Mouse (Mus musculus) liver, adult 2 months (tissue): ENCODE data around the gene Gm11027. TPM values are rescaled to one million over a fixed set of nuclear protein-coding genes. Genes with fewer than 3 reads are reported as not detected.

ENCODE experiments used
- DNase-seq: peaks from one replicate; pipeline ENCODE4 v3.0.0-alpha.2; 2011; ENCODE audit warnings: low read depth, low spot score; ENCODE audit errors: extremely low read depth
- H3K27ac ChIP-seq: fragments of 200-500 bp; replicated peaks from 2 replicates; pipeline ENCODE4 v1.5.1; 2012; ENCODE audit warnings: low read depth, mild to moderate bottlenecking, control low read depth, inconsistent platforms, low read length; ENCODE audit not compliant: insufficient read depth
- H3K27me3 ChIP-seq: fragments of 200-500 bp; 2 replicates; pipeline ENCODE4 v1.6.1; 2012; ENCODE audit warnings: mild to moderate bottlenecking, moderate library complexity, low read length, inconsistent platforms; ENCODE audit not compliant: control insufficient read depth, insufficient read depth
- H3K36me3 ChIP-seq: fragments of 200-500 bp; 2 replicates; pipeline ENCODE4 v1.6.1; 2012; ENCODE audit warnings: low read length, inconsistent platforms; ENCODE audit not compliant: control insufficient read depth, insufficient read depth
- H3K4me1 ChIP-seq: fragments of 200-500 bp; 2 replicates; pipeline ENCODE4 v1.6.1; 2011; ENCODE audit warnings: low read length; ENCODE audit not compliant: control insufficient read depth, insufficient read depth
- H3K4me3 ChIP-seq: fragments of 200-500 bp; 2 replicates; pipeline ENCODE4 v1.5.1; 2011; ENCODE audit warnings: low read depth, mild to moderate bottlenecking, control low read depth, low read length, moderate library complexity; ENCODE audit not compliant: insufficient read depth
- H3K79me2 ChIP-seq: fragments of 200-500 bp; 2 replicates; pipeline ENCODE4 v1.6.1; 2012; ENCODE audit warnings: inconsistent platforms, mild to moderate bottlenecking, low read length, moderate library complexity; ENCODE audit not compliant: control insufficient read depth, insufficient read depth
- H3K9ac ChIP-seq: fragments of 200-500 bp; 2 replicates; pipeline ENCODE4 v1.6.1; 2012; ENCODE audit warnings: low read depth, mild to moderate bottlenecking, control low read depth, inconsistent platforms, low read length
- CTCF ChIP-seq: fragments of 200-500 bp; IDR thresholded peaks from 2 replicates; pipeline ENCODE4 v1.5.1; 2011; ENCODE audit warnings: low read depth, low read length, control low read depth
- POLR2A ChIP-seq: fragments of 200-500 bp; IDR thresholded peaks from 2 replicates; pipeline ENCODE4 v1.6.1; 2011; ENCODE audit warnings: low read length, control low read depth; ENCODE audit not compliant: insufficient read depth; ENCODE audit errors: extremely low read depth
- WGBS: fragments of 180-500 bp; shearing (Covaris S2); methylation state at CpG from one replicate; pipeline ENCODE4 v1.1.7; 2018; 5-methylcytosine and 5-hydroxymethylcytosine counted together
- polyA plus RNA-seq: library from polyadenylated mRNA; depleted of rRNA; stranded (reverse); fragments of >200 nt; gene quantifications from 2 replicates; pipeline ENCODE4 v1.2.3, GENCODE M21; 2012
- total RNA-seq: library from RNA; depleted of rRNA; stranded (reverse); fragments of >200 nt; gene quantifications from 2 replicates; pipeline ENCODE4 v1.2.3, GENCODE M21; 2014

Gm11027 gene
- total and polyA plus RNA-seq, 2 experiments = not detected

- H3K36me3 ChIP-seq = no peaks in the 10 kb centered on the region
- H3K79me2 ChIP-seq = no peaks in the 10 kb centered on the region
- H3K27me3 ChIP-seq = no peaks in the 10 kb centered on the region
- no peak overlapping the region for H3K9ac ChIP-seq
- WGBS = 96% methylated on average over 2 of the region's 2 CpGs
- no peaks in the 10 kb centered on the region for H3K4me1 ChIP-seq
- H3K4me3 ChIP-seq = no peak overlapping the region
- no peak overlapping the region for H3K27ac ChIP-seq
- TF ChIP-seq POLR2A = no peak
- TF ChIP-seq CTCF = no peak
- DNase-seq = no peak
Observed at GRCm38 (mm10) chr12:116271071-116271470, 4.1 kb upstream of the Gm11027 start.

- H3K27ac ChIP-seq = no peak overlapping the region
- H3K4me3 ChIP-seq = no peak overlapping the region
- H3K9ac ChIP-seq = no peak overlapping the region
- 86% methylated on average over 1 of the region's 1 CpGs for WGBS
- H3K4me1 ChIP-seq = no peaks in the 10 kb centered on the region
- TF ChIP-seq POLR2A = no peak
- TF ChIP-seq CTCF = no peak
- H3K27me3 ChIP-seq = no peaks in the 10 kb centered on the region
- H3K36me3 ChIP-seq = no peaks in the 10 kb centered on the region
- no peak for DNase-seq
- no peaks in the 10 kb centered on the region for H3K79me2 ChIP-seq
Observed at GRCm38 (mm10) chr12:116273733-116274132, 1.5 kb upstream of the Gm11027 start.

DNA sequence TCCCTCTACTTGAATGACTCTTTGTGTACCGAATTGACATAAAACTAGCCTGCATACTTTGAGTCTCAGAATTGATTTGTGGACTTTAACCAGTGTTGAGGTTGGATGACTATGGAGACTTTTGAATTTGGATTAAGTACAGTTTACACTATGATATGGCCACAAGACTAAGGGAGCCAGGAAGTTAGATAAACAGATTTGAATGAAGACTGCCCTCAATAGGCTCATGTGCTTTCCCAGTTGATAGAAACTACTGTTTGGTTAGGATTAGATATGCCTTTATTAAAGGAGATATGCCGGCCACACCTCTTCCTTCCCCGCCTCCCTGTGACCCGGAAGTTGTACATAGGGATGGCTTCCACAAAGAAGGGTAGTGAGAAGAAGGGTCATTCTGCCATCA, 445 bp downstream of the Gm11027 start:
- WGBS = 89% methylated on average over 4 of the region's 4 CpGs
- no peaks in the 10 kb centered on the region for H3K4me1 ChIP-seq

DNA sequence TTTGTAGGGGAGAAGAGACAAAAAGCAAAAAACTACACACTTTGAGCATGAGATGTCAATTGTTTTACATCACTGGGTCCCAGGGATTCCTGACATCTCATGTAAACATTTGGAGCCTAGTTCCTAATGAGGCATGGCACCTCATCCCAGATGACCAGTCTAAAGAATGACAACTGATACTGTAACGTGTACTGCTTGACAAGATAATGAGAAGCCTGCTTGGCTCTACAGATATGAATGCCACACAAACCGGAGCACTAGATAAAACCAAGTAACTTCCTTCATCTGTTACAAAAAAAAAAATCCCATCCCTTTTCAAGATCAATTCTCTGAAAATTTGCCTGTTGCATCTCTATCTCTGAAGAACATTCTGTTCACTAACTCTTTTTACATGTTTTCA, 1.8 kb downstream of the Gm11027 start:
- Histone ChIP-seq H3K27ac (no peak overlapping the region), H3K27me3 (no peaks in the 10 kb centered on the region), H3K79me2 (peaks cover 5% of the 10 kb centered on the region; the same call in 1 of the 2 replicates), H3K36me3 (no peaks in the 10 kb centered on the region), H3K4me3 (no peak overlapping the region), H3K9ac (no peak overlapping the region), H3K4me1 (no peaks in the 10 kb centered on the region; the same call in 1 of the 2 replicates)
- 82% methylated on average over 2 of the region's 2 CpGs for WGBS
- DNase-seq = no peak
- TF ChIP-seq POLR2A (no peak), CTCF (no peak)

More for the DNA sequence above, 445 bp downstream of the Gm11027 start:
- Histone ChIP-seq H3K36me3 (no peaks in the 10 kb centered on the region), H3K27me3 (no peaks in the 10 kb centered on the region), H3K27ac (no peak overlapping the region), H3K9ac (no peak overlapping the region), H3K79me2 (no peaks in the 10 kb centered on the region), H3K4me3 (no peak overlapping the region)
- TF ChIP-seq CTCF (no peak), POLR2A (no peak)
- DNase-seq = no peak

DNA sequence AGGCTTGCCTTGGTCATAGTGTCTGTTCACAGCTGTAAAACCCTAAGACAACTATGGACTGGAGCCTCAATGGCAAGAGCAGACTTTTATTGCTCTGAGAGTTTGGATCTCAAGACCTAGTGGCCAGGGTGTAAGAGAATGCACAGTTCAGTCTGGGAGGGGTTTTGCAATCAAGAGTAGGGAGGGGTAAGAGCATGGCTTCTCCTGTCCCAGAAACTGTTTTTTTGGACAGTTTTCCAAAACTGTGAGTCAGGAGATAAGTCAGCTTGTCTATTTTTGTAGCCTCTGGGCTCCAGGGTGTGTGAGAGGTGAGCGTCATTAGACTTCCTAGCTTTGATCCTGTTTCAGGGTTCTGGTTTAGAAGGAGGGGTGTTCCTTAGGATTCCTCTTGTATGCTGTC, 3.4 kb downstream of the Gm11027 start:
- Histone ChIP-seq H3K4me3 (no peak overlapping the region), H3K9ac (no peak overlapping the region), H3K27ac (no peak overlapping the region), H3K79me2 (peaks cover 6% of the 10 kb centered on the region; the same call in 1 of the 2 replicates), H3K4me1 (no peaks in the 10 kb centered on the region; the same call in 1 of the 2 replicates), H3K36me3 (no peaks in the 10 kb centered on the region), H3K27me3 (no peaks in the 10 kb centered on the region)
- DNase-seq = no peak
- no peak for TF ChIP-seq CTCF
- TF ChIP-seq POLR2A = no peak
- 100% methylated on average over 1 of the region's 1 CpGs for WGBS

DNA sequence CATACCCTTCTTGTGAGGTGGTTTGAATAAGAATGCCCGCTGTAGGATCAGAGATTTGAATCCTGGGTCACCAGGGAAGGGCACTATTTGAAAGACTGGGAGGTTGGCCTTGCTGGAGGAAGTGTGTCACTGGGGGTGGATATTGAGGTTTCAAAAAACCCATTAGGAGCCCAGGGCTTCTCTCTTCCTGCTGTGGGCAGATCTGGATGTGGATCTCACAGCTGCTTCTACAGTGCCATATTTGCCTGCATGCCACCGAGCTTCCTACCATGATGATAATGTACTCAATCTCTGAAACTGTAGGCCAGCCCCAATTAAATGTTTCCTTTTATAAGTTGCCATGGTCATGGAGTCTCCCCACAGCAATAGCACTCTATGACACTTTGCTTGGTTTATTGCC, 4.0 kb downstream of the Gm11027 start:
- DNase-seq = no peak
- H3K4me1 ChIP-seq = no peaks in the 10 kb centered on the region; the same call in 1 of the 2 replicates
- H3K27me3 ChIP-seq = no peaks in the 10 kb centered on the region
- no peak for TF ChIP-seq POLR2A
- no peak for TF ChIP-seq CTCF
- no peaks in the 10 kb centered on the region for H3K36me3 ChIP-seq
- H3K4me3 ChIP-seq = no peak overlapping the region
- no peak overlapping the region for H3K9ac ChIP-seq
- H3K27ac ChIP-seq = no peak overlapping the region
- 93% methylated on average over 2 of the region's 2 CpGs for WGBS
- peaks cover 6% of the 10 kb centered on the region; the same call in 1 of the 2 replicates for H3K79me2 ChIP-seq
